ENCODE assay signal across 10 mouse cellular contexts in the genomic region with DNA sequence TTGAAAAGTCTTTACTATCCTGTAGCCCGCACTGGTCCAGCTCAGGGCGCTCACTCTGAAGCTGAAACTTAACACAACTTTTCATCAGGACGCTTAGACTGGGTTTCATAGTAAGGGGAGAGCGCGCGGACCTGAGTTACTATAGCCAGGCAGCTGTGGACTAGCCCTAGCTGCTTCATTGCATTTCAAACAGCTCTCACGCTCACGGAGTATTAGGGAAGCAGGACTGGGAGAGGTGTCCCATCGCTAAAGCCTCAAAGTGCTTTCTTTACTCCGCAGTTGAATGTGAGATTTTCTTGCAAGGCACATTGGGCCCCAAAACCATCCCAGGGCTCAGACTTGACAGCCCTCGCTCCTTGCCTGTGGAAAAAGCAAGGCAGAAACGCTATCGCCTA. TPM values are rescaled to one million over a fixed set of nuclear protein-coding genes. Genes with fewer than 3 reads are reported as not detected.
DNase-seq lines count a peak whose midpoint lies in the region; ATAC-seq and TF ChIP-seq lines count a peak whose summit lies in the region.
"Had no signal": no experiment of that assay in that cellular context is flagged by ENCODE, and none has a peak within 500 bp of the region (broad histone marks: within the 10 kb centered on the region; RNA-seq: fewer than 3 reads in every experiment).

No protein-coding gene starts in this region.

- H3K9me3 ChIP-seq in embryonic facial prominence, embryonic 12.5 days, result no peaks in the 10 kb centered on the region
- no peaks in the 10 kb centered on the region for H3K9me3 ChIP-seq in hindbrain, embryonic 16.5 days (ENCODE audit: control insufficient read depth, low read length)
- no peaks in the 10 kb centered on the region for H3K9me3 ChIP-seq in neural tube, embryonic 13.5 days

- peak overlapping the region; percentile 79 for H3K4me3 ChIP-seq in embryonic facial prominence, embryonic 12.5 days
- H3K4me3 ChIP-seq in hindbrain, embryonic 16.5 days (ENCODE audit: low read length), result peak overlapping the region; percentile 54
- H3K4me3 ChIP-seq in neural tube, embryonic 13.5 days, result peak overlapping the region; percentile 66
- no peak overlapping the region for H3K4me3 ChIP-seq in thymus, adult 2 months (ENCODE audit: control insufficient read depth, insufficient read depth, low read length)

- peaks cover 18% of the 10 kb centered on the region for H3K27me3 ChIP-seq in embryonic facial prominence, embryonic 12.5 days
- peaks cover 2% of the 10 kb centered on the region; the same call in 1 of the 2 replicates for H3K27me3 ChIP-seq in hindbrain, embryonic 16.5 days (replicated peaks; ENCODE audit: control insufficient read depth, insufficient read depth, low read length)
- H3K27me3 ChIP-seq in neural tube, embryonic 13.5 days, result peaks cover 12% of the 10 kb centered on the region; the same call in 1 of the 2 replicates
- peaks cover 12% of the 10 kb centered on the region for H3K27me3 ChIP-seq in thymus, adult 2 months (ENCODE audit: control insufficient read depth, insufficient read depth, low read length)
- H3K27me3 ChIP-seq: Patski had no signal

- no peaks in the 10 kb centered on the region for H3K36me3 ChIP-seq in embryonic facial prominence, embryonic 12.5 days
- H3K36me3 ChIP-seq in hindbrain, embryonic 16.5 days (ENCODE audit: control insufficient read depth, insufficient read depth, low read length), result no peaks in the 10 kb centered on the region
- H3K36me3 ChIP-seq in neural tube, embryonic 13.5 days, result no peaks in the 10 kb centered on the region
- no peaks in the 10 kb centered on the region for H3K36me3 ChIP-seq in thymus, adult 2 months (ENCODE audit: control insufficient read depth, insufficient read depth, low read length)

- ATAC-seq in embryonic facial prominence, embryonic 12.5 days (ENCODE audit: insufficient number of reproducible peaks, insufficient read depth, low FRiP score, low TSS enrichment), result 0 out of 2 replicates have a peak, but pooled peaks have one; percentile 24
- ATAC-seq in hindbrain, embryonic 16.5 days, result 0 out of 2 replicates have a peak, but pooled peaks have one; percentile 24
- ATAC-seq in neural tube, embryonic 13.5 days (ENCODE audit: low read depth), result no peak; the same call in 1 of the 2 replicates

- H3K27ac ChIP-seq in embryonic facial prominence, embryonic 12.5 days, result peak overlapping the region; percentile 87
- H3K27ac ChIP-seq in hindbrain, embryonic 16.5 days (ENCODE audit: low read depth, low read length), result no peak overlapping the region
- peak overlapping the region; percentile 76 for H3K27ac ChIP-seq in neural tube, embryonic 13.5 days (replicated peaks)
- H3K27ac ChIP-seq in thymus, adult 2 months (ENCODE audit: control insufficient read depth, insufficient read depth, low read length), result no peak overlapping the region

- peaks cover 32% of the 10 kb centered on the region for H3K4me1 ChIP-seq in embryonic facial prominence, embryonic 12.5 days
- peaks cover 8% of the 10 kb centered on the region for H3K4me1 ChIP-seq in hindbrain, embryonic 16.5 days (ENCODE audit: control insufficient read depth, insufficient read depth, low read depth, low read length)
- peaks cover 60% of the 10 kb centered on the region for H3K4me1 ChIP-seq in neural tube, embryonic 13.5 days (replicated peaks)
- no peaks in the 10 kb centered on the region for H3K4me1 ChIP-seq in thymus, adult 2 months (replicated peaks; ENCODE audit: control insufficient read depth, insufficient read depth, low read length)

- intact Hi-C loops in gastrocnemius, postnatal 36 days (cut with DNase I), result no loop called here

- no peak for TF ChIP-seq POLR2A in thymus, adult 2 months (IDR thresholded peaks at IDR 0.05; ENCODE audit: control insufficient read depth, extremely low read depth, insufficient read depth, low read length, poor library complexity)

- TF ChIP-seq CTCF in thymus, adult 2 months (IDR thresholded peaks at IDR 0.05; ENCODE audit: borderline replicate concordance, control insufficient read depth, extremely low read depth, insufficient read depth, low read length, poor library complexity), result no peak

- DNase-seq in kidney, postnatal 4 days, result peak; percentile 25 to 36
- no peak for DNase-seq in kidney, postnatal 14 days
- no peak for DNase-seq in left cerebral cortex, adult 9 months (ENCODE audit: low spot score in 2 of 2)
- no peak for DNase-seq in thymus, adult 2 months
- no peak for DNase-seq in gastrocnemius, postnatal 36 days
- DNase-seq: layer of hippocampus, postnatal 36 days had no signal

- peak overlapping the region; percentile 80 for H3K9ac ChIP-seq in embryonic facial prominence, embryonic 12.5 days
- peak overlapping the region; percentile 69 for H3K9ac ChIP-seq in hindbrain, embryonic 16.5 days (ENCODE audit: low read depth, low read length)
- H3K9ac ChIP-seq in neural tube, embryonic 13.5 days, result peak overlapping the region; percentile 87

- under 1% methylated on average over 13 of the region's 13 CpGs for WGBS in embryonic facial prominence, embryonic 12.5 days
- 6% methylated on average over 13 of the region's 13 CpGs for WGBS in hindbrain, embryonic 16.5 days
- 3% methylated on average over 13 of the region's 13 CpGs for WGBS in neural tube, embryonic 13.5 days
- WGBS in thymus, adult 2 months, result 51% methylated on average over 13 of the region's 13 CpGs

- peak overlapping the region; percentile 95 for H3K4me2 ChIP-seq in embryonic facial prominence, embryonic 12.5 days (replicated peaks)
- H3K4me2 ChIP-seq in hindbrain, embryonic 16.5 days (ENCODE audit: low read length), result peak overlapping the region; percentile 97
- peak overlapping the region; percentile 93 for H3K4me2 ChIP-seq in neural tube, embryonic 13.5 days

RNA-seq across cellular contexts. Expression of gene Eya2, which starts 0.8 kb away (rescaled TPM):
- 22.5 and 23.5 TPM in 2 replicates for polyA plus RNA-seq in embryonic facial prominence, embryonic 12.5 days (2016; fragmentation: Nextera tagmentation; extraction: Ambion mirVana)
- 8.1 and 12.1 TPM in 2 replicates for polyA plus RNA-seq in hindbrain, embryonic 16.5 days (2015; fragmentation: Nextera tagmentation; extraction: Ambion mirVana)
- 13.2 and 18.2 TPM in 2 replicates for polyA plus RNA-seq in neural tube, embryonic 13.5 days (2015; fragmentation: Nextera tagmentation; extraction: Ambion mirVana)
- polyA plus RNA-seq in thymus, adult 2 months (2012; rRNA removed), result 66.6 and 85.9 TPM in 2 replicates
- total RNA-seq in gastrocnemius, postnatal 36 days (2021), result 1 to 10 TPM; 3.2 TPM

Comparison
In these comparisons a context has a peak if more than half of its experiments do, and no peak if none do; other contexts are left out.
1. DNase-seq: peak in kidney, postnatal 4 days (2 of 2); none in kidney, postnatal 14 days (single experiment), left cerebral cortex, adult 9 months (0 of 2), thymus, adult 2 months (single experiment) and gastrocnemius, postnatal 36 days (0 of 2).
2. H3K27ac ChIP-seq: peak in embryonic facial prominence, embryonic 12.5 days (single experiment) and neural tube, embryonic 13.5 days (single experiment); none in hindbrain, embryonic 16.5 days (single experiment) and thymus, adult 2 months (single experiment).
3. Peak in every context shown above with its lines, with median percentiles within 50 percentile points of each other: H3K4me2 ChIP-seq and H3K9ac ChIP-seq.